Mouse (Mus musculus): ENCODE results near the gene Pla2r1.

DNA sequence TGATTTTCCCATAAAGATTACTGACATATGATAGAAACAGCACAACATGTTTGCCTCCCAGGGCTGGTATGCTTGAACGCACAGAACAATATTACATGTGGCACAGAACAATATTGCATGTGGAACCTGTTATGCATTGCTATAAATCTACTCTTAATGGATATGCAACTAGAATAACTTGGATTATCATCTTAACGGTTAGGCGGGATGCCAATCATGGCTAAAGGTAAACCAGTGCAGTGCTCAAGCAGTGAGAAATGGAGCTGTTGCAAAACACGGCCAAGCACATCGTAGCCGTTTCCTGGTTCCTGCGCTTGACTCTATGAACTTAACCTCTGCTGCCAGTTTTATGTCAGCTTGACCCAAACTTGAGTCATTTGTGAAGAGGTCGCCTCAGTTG lies 2.6 kb downstream of the Pla2r1 start:
- TF ChIP-seq CTCF (IDR thresholded peaks at IDR 0.05; ENCODE audit: low read depth, low read length) = no peak
- no peak for TF ChIP-seq POLR2A (IDR thresholded peaks at IDR 0.05; ENCODE audit: insufficient read depth, low read length)
- no peak for TF ChIP-seq EP300 (IDR thresholded peaks at IDR 0.05; ENCODE audit: insufficient read depth, low read depth, low read length)
